Mouse (Mus musculus) thymus, postnatal 36 days (tissue): ENCODE results near the gene Kdm5c.
"Not testable (repeated sequence)": the region's sequence is repeated elsewhere in the genome, so short reads cannot be mapped to it uniquely, and the experiment has no call there.

Experiments used
- DNase-seq, 2 experiments: peaks; one replicate each; pipeline ENCODE4 v3.0.0; 2022; ENCODE audit warnings: mixed read lengths in 2 of 2

The Kdm5c gene

GRCm38 (mm10) chrX:152232781-152233763, at the start of gene Kdm5c:
Kdm5c (plus strand) TSS chrX:152233020.
- peak; percentile 85 to 97 for DNase-seq

- no peak for DNase-seq
Observed at GRCm38 (mm10) chrX:152187151-152187550, 45.7 kb upstream of the Kdm5c start.

- DNase-seq: no peak
Observed at GRCm38 (mm10) chrX:152191266-152191665, 41.6 kb upstream of the Kdm5c start.

- DNase-seq: no peak
Observed at GRCm38 (mm10) chrX:152197814-152198648, 34.8 kb upstream of the Kdm5c start.

GRCm38 (mm10) chrX:152201737-152202421, 30.9 kb upstream of the Kdm5c start:
- DNase-seq: no peak

- DNase-seq: no peak
Observed at GRCm38 (mm10) chrX:152202422-152203103, 30.3 kb upstream of the Kdm5c start.

- no peak for DNase-seq
Observed at GRCm38 (mm10) chrX:152203247-152203646, 29.6 kb upstream of the Kdm5c start.

GRCm38 (mm10) chrX:152205486-152205885, 27.3 kb upstream of the Kdm5c start:
- DNase-seq: no peak

- no peak for DNase-seq
Observed at GRCm38 (mm10) chrX:152214703-152215102, 18.1 kb upstream of the Kdm5c start.

- DNase-seq: no peak
Observed at GRCm38 (mm10) chrX:152218529-152218928, 14.3 kb upstream of the Kdm5c start.

GRCm38 (mm10) chrX:152221721-152222120, 11.1 kb upstream of the Kdm5c start:
- no peak for DNase-seq

GRCm38 (mm10) chrX:152222226-152222625, 10.6 kb upstream of the Kdm5c start:
- DNase-seq: no peak

- DNase-seq: no peak
Observed at GRCm38 (mm10) chrX:152223313-152223712, 9.5 kb upstream of the Kdm5c start.

GRCm38 (mm10) chrX:152224280-152224679, 8.5 kb upstream of the Kdm5c start:
- no peak for DNase-seq

- no peak for DNase-seq
Observed at GRCm38 (mm10) chrX:152234125-152234524, 1.3 kb downstream of the Kdm5c start.

GRCm38 (mm10) chrX:152235758-152236157, 2.9 kb downstream of the Kdm5c start:
- no peak for DNase-seq

GRCm38 (mm10) chrX:152243140-152243539, 10.3 kb downstream of the Kdm5c start:
- not testable (repeated sequence) for DNase-seq

- DNase-seq: no peak
Observed at GRCm38 (mm10) chrX:152244492-152245189, 11.8 kb downstream of the Kdm5c start.

- DNase-seq: no peak
Observed at GRCm38 (mm10) chrX:152271189-152271588, 38.4 kb downstream of the Kdm5c start.

- DNase-seq: no peak
Observed at GRCm38 (mm10) chrX:152279384-152279783, 46.6 kb downstream of the Kdm5c start.

- DNase-seq: no peak
Observed at GRCm38 (mm10) chrX:152284746-152285145, 51.9 kb downstream of the Kdm5c start.

GRCm38 (mm10) chrX:152287026-152287425, 54.2 kb downstream of the Kdm5c start:
- not testable (repeated sequence) for DNase-seq
